Mouse (Mus musculus) heart, embryonic 12.5 days (tissue): ENCODE measurements around the gene Msi2. TPM values are rescaled to one million over a fixed set of nuclear protein-coding genes. Genes with fewer than 3 reads are reported as not detected.
A peak's percentile ranks its signal among the peaks of the same experiment; 100 is the strongest.

Experiments
- ATAC-seq: fragments of 200-750 bp; cut with Nextera tagmentation; 2 replicates; pipeline ENCODE4 v1.8.0; 2017; ENCODE audit warnings: moderate TSS enrichment, moderate library complexity; ENCODE audit not compliant: insufficient number of reproducible peaks, low FRiP score
- H3K27ac ChIP-seq: fragments of 300-500 bp; sonication (generic); 2 replicates; pipeline ENCODE4 v1.5.1; 2016; ENCODE audit warnings: mild to moderate bottlenecking, moderate library complexity; ENCODE audit not compliant: poor library complexity, severe bottlenecking
- H3K27me3 ChIP-seq: fragments of 300-500 bp; sonication (generic); replicated peaks from 2 replicates; pipeline ENCODE4 v1.6.1; 2016; ENCODE audit warnings: mild to moderate bottlenecking, moderate library complexity
- H3K36me3 ChIP-seq: fragments of 300-500 bp; sonication (generic); 2 replicates; pipeline ENCODE4 v1.6.1; 2016; ENCODE audit warnings: mild to moderate bottlenecking, moderate library complexity
- H3K4me1 ChIP-seq: fragments of 300-500 bp; sonication (generic); replicated peaks from 2 replicates; pipeline ENCODE4 v1.6.1; 2016; ENCODE audit warnings: mild to moderate bottlenecking
- H3K4me2 ChIP-seq: fragments of 300-500 bp; sonication (generic); 2 replicates; pipeline ENCODE4 v1.6.1; 2016; ENCODE audit warnings: mild to moderate bottlenecking, moderate library complexity
- H3K4me3 ChIP-seq: fragments of 300-500 bp; sonication (generic); 2 replicates; pipeline ENCODE4 v1.5.1; 2016; ENCODE audit warnings: mild to moderate bottlenecking
- H3K9ac ChIP-seq: fragments of 300-500 bp; sonication (generic); 2 replicates; pipeline ENCODE4 v1.6.1; 2016; ENCODE audit warnings: mild to moderate bottlenecking, moderate library complexity
- H3K9me3 ChIP-seq: fragments of 300-500 bp; sonication (generic); replicated peaks from 2 replicates; pipeline ENCODE4 v1.6.1; 2016; ENCODE audit warnings: mild to moderate bottlenecking, moderate library complexity
- WGBS: fragments of 180-500 bp; shearing (Covaris S2); methylation state at CpG from one replicate; pipeline ENCODE4 v1.1.7; 2016; 5-methylcytosine and 5-hydroxymethylcytosine counted together
- polyA plus RNA-seq: library from polyadenylated mRNA; unstranded; fragments of >200 nt; fragmentation: Nextera tagmentation; extraction: Ambion mirVana; gene quantifications from 2 replicates; pipeline ENCODE4 v1.2.1, GENCODE M21; 2016

The Msi2 gene
- polyA plus RNA-seq, 1 experiment from 2014 or later = 20.5 TPM

DNA sequence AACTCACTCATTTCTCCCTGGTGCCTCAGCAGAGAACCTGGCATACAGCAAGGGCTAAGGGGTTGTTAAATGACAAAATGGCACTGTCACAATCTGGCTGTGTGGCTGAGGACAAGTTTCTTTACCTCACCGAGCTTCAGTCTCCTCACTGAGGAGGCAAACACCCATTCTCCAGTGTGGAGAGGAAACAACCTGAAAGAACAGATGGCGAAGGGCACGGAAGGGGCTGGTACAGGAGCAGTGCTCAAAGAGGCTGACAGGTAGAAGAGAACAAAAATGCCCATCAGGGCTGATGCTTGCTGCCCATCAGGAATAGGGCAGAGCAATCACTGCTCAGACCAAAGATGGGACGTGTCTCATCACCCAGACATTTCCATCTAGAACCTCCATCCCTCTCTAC, 208.8 kb downstream of the Msi2 start:
- H3K4me2 ChIP-seq = no peak overlapping the region
- H3K36me3 ChIP-seq = peaks cover 4% of the 10 kb centered on the region
- no peak overlapping the region for H3K4me3 ChIP-seq
- no peak overlapping the region for H3K27ac ChIP-seq
- no peak for ATAC-seq
- no peaks in the 10 kb centered on the region for H3K27me3 ChIP-seq
- no peaks in the 10 kb centered on the region for H3K9me3 ChIP-seq
- 87% methylated on average over 4 of the region's 4 CpGs for WGBS
- peaks cover 58% of the 10 kb centered on the region for H3K4me1 ChIP-seq
- no peak overlapping the region for H3K9ac ChIP-seq

DNA sequence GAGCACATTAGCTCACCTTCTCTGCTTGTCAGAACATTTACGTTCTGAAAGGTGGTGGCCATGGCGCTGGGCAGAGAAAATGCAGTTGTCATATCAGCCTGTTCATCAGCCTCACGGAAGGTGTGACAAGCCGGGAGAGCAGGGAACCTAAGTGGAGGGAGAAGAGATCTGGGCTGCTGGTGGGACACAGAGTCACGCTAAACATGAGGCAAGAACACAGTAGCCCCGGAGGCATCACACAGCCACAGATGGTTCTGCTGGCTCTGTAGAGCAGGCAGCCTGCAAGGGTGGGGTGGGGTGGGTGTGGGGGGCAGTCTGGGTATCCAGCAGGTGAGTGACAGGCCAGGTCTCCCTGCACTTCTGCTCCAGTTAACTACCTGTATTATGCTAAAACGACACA, 210.2 kb downstream of the Msi2 start:
- Histone ChIP-seq H3K36me3 (peaks cover 4% of the 10 kb centered on the region), H3K27ac (0 out of 2 replicates have a peak overlapping the region, but pooled peaks have one; percentile 0), H3K9me3 (no peaks in the 10 kb centered on the region), H3K27me3 (no peaks in the 10 kb centered on the region), H3K4me3 (no peak overlapping the region), H3K4me1 (peaks cover 48% of the 10 kb centered on the region), H3K9ac (no peak overlapping the region; the same call in 1 of the 2 replicates), H3K4me2 (no peak overlapping the region)
- WGBS = 74% methylated on average over 7 of the region's 7 CpGs
- ATAC-seq = no peak

DNA sequence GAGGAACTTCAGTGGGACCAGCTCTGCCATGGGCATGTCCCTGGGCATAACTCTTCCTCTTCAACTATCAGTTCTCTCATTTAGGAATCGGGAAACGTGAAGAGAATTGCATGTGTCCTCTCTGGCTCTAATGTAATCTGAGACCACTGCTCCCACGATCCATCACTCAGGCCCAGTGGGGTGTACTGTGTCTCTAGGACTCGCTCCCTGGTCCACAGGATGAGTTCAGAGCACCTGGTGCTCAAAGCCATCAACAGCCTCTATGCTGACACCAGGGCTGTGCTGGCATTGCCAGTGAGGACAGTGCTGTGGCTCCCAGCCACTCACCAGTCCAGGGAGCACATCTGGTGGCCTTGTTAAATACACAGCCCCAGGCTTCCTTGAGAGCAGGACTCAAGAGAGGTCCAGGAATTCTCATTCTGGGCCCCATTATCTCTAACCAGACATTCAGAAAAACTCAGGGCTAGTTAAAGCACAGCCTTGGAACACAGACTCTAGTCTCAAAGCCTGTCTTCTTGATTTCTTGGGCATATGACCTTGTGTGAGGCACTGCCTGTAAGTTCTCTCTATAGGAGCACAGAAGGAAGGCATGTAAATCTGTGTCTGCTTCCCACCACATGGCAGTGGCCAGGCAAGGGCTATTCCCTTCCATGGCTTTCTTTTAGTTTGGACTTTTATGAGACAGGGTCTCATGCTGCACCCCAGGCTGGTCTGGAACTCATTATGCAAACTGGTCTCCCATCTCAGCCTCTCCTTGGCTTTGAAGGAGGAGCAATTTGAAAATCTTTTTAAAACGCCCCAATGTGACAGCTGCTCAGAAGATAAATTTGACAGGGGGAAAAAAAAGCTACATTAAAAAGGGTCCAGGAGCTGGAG, 211.5 kb downstream of the Msi2 start:
- H3K27me3 ChIP-seq = no peaks in the 10 kb centered on the region
- H3K9me3 ChIP-seq = no peaks in the 10 kb centered on the region
- no peak for ATAC-seq
- H3K4me2 ChIP-seq = no peak overlapping the region
- H3K4me1 ChIP-seq = peaks cover 47% of the 10 kb centered on the region
- peaks cover 4% of the 10 kb centered on the region for H3K36me3 ChIP-seq
- H3K27ac ChIP-seq = 0 out of 2 replicates have a peak overlapping the region, but pooled peaks have one; percentile 9
- WGBS = 62% methylated on average over 5 of the region's 5 CpGs
- H3K4me3 ChIP-seq = no peak overlapping the region
- no peak overlapping the region for H3K9ac ChIP-seq

DNA sequence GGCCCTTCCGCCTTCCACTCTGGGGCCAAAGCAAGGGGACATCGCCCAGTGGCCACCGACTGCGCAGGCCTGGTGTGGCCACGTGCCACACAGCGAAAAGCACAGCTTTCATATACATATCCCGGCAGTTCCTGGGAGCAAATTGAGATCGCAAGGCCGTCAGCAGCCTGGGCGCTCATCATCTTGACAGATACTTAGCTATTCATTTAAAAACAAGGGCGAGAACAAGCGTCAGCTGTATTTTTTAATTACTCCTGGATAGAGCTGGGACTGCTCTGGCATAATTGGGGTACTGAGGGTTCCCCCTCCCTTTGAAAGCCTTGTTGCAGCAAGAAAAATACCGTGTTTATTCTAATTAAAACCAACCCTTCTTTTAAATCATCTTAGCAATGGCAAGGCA, 212.2 kb downstream of the Msi2 start:
- Histone ChIP-seq H3K9me3 (no peaks in the 10 kb centered on the region), H3K4me2 (no peak overlapping the region), H3K36me3 (peaks cover 4% of the 10 kb centered on the region), H3K27ac (no peak overlapping the region), H3K4me1 (peaks cover 51% of the 10 kb centered on the region), H3K27me3 (no peaks in the 10 kb centered on the region), H3K4me3 (no peak overlapping the region), H3K9ac (no peak overlapping the region)
- ATAC-seq = no peak
- 94% methylated on average over 13 of the region's 13 CpGs for WGBS

DNA sequence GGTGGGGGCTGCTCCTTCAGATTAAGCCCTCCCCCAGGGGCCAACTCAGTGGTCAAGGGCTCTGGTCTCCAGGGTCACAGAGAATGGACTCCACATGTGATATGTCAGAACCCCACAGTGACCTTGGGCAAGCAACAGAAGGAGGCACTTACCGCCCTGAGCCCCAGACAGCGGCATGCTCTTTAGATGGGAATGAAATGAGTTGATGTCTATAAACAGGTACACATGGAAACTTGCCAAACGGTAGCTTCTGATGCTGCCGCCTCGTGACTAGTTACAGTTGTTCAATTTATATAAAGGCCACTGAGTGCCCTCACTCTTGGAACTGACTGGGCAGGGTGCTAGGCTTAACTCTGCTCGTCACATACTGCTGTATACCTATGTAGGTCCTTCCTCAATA, 215.7 kb downstream of the Msi2 start:
- 34% methylated on average over 6 of the region's 6 CpGs for WGBS
- ATAC-seq = 0 out of 2 replicates have a peak, but pooled peaks have one; percentile 19
- H3K27ac ChIP-seq = peak overlapping the region; percentile 88
- no peaks in the 10 kb centered on the region for H3K27me3 ChIP-seq
- H3K36me3 ChIP-seq = no peaks in the 10 kb centered on the region
- no peak overlapping the region; the same call in 1 of the 2 replicates for H3K4me2 ChIP-seq
- no peaks in the 10 kb centered on the region for H3K9me3 ChIP-seq
- H3K4me1 ChIP-seq = peaks cover 53% of the 10 kb centered on the region
- H3K9ac ChIP-seq = no peak overlapping the region
- H3K4me3 ChIP-seq = no peak overlapping the region

DNA sequence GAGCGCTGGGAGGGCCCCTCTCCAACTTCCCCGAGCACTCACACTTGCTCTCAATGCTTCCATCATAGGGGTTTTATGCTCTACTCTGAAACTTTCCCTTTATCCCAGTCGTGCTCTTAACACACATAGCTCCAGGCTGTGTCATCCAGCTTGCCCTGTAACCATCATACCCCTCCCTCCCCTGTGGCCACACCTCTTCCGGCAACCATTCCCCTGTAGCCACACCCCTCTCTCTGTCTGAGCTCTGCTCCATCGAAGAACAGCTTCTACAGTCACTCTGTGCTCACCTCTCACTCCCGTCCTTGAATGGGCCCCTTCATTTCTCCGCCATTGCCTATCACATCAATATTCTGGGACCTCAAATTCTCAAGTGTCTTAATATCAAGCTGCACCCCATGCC, 219.8 kb downstream of the Msi2 start:
- H3K9ac ChIP-seq = no peak overlapping the region
- 0 out of 2 replicates have a peak, but pooled peaks cover 8% of the 10 kb centered on the region for H3K36me3 ChIP-seq
- ATAC-seq = peak; percentile 56; the same call in 1 of the 2 replicates
- H3K4me3 ChIP-seq = no peak overlapping the region
- H3K27ac ChIP-seq = peak overlapping the region; percentile 60
- H3K4me1 ChIP-seq = peaks cover 62% of the 10 kb centered on the region
- H3K4me2 ChIP-seq = no peak overlapping the region
- no peaks in the 10 kb centered on the region for H3K27me3 ChIP-seq
- 53% methylated on average over 7 of the region's 7 CpGs for WGBS
- H3K9me3 ChIP-seq = no peaks in the 10 kb centered on the region

DNA sequence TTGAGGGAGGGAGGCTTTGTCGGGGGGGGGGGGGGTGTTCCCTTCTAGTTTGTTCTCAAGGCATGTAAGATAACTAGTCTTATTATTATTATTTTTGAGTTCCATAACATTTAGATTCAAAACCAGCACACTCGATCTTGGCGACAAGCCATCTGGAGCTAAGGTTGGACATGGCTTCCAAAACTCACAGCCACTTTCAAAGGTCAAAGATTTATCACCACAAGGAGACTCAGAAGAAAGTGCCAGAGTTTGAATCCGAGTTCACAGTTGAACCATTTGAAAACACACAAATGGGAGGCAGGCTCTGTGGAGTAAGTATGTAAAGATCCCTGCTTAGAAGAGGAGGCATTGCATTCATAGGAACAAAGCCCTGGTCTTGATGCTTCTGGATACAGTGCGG, 221.9 kb downstream of the Msi2 start:
- H3K9me3 ChIP-seq = no peaks in the 10 kb centered on the region
- no peak overlapping the region for H3K27ac ChIP-seq
- no peak overlapping the region for H3K4me2 ChIP-seq
- peaks cover 64% of the 10 kb centered on the region for H3K4me1 ChIP-seq
- H3K27me3 ChIP-seq = no peaks in the 10 kb centered on the region
- no peak overlapping the region for H3K9ac ChIP-seq
- WGBS = 81% methylated on average over 5 of the region's 5 CpGs
- H3K36me3 ChIP-seq = 0 out of 2 replicates have a peak, but pooled peaks cover 8% of the 10 kb centered on the region
- no peak overlapping the region for H3K4me3 ChIP-seq
- no peak for ATAC-seq

DNA sequence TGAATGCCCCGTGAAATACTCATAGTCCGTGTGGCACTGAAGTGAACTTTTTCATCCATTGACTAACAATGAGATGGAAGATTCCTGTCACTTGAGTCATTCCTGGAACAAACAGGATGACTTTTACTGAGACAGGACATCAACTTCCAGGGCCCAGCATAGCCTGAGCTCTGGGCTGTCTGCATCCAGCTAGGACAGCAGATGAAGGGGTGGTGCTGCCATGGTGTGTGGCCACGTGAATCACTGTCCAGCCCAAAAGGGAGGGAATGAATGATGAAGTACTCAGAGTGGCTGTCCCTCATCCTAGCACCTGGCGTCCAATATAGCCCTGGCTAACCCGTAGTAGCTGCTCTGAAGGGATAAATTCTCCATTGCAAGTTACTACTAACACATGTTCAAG, 222.6 kb downstream of the Msi2 start:
- ATAC-seq = no peak
- Histone ChIP-seq H3K27ac (no peak overlapping the region), H3K4me1 (peaks cover 68% of the 10 kb centered on the region), H3K27me3 (no peaks in the 10 kb centered on the region), H3K4me3 (no peak overlapping the region), H3K4me2 (no peak overlapping the region), H3K9ac (no peak overlapping the region), H3K9me3 (no peaks in the 10 kb centered on the region), H3K36me3 (0 out of 2 replicates have a peak, but pooled peaks cover 8% of the 10 kb centered on the region)
- WGBS = 77% methylated on average over 5 of the region's 5 CpGs

DNA sequence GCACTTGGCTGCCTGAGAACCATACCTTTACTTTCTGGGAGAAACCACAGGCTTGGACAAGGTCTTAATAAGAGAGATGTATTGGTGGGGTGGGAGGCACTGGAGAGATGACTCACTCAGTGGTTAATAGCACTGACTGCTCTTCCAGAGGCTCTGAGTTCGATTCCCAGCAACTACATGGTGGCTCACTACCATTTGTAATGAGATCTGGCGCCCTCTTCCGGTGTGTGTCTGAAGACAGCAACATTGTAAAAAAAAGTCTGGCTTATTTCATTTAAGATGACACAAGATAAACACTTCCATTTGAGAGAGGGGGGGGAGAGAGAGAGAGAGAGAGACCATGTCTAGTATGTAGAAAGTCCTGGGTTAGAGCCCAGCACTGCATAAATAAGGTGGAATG, 223.3 kb downstream of the Msi2 start:
- Histone ChIP-seq H3K36me3 (0 out of 2 replicates have a peak, but pooled peaks cover 8% of the 10 kb centered on the region), H3K4me2 (no peak overlapping the region), H3K27ac (no peak overlapping the region), H3K4me3 (no peak overlapping the region), H3K9me3 (no peaks in the 10 kb centered on the region), H3K9ac (no peak overlapping the region), H3K4me1 (peaks cover 75% of the 10 kb centered on the region), H3K27me3 (no peaks in the 10 kb centered on the region)
- ATAC-seq = no peak
- WGBS = 76% methylated on average over 3 of the region's 3 CpGs

DNA sequence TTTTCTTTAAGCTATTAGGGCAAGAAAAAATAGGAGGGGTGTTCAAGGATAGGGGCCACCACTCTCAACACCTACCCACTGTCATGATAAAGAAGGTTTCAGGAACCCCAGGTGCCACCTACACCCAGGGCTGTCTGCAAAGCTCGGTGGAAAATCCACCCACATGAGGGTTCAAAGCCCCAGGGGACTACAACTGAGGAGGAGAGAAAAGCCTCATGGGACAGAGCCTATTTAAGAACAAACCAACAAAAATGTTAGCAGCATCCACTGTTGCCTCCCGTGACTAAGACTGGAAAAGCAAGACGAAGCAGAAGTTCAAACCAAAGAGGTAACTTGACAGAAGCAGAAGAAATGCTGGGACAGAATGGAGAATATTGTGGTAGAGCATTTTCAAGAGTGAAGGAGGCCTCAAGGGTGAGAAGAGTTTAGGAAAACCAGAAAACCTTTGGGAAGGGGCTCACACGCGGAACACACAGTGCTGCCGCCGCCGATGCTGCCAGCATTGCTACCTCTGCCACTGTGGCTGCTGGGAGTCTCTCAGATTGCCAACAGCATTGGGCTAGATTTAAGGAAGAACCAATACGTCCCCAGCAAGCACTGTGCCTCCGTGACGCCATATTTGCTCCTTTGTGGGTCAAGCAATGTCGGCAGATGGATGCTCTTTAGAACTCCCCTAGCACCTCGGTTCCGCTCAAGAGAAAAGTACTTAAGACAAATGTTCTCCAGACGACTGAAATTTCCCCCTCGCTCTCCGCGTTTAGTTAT, 224.3 kb downstream of the Msi2 start:
- Histone ChIP-seq H3K9me3 (no peaks in the 10 kb centered on the region), H3K4me1 (peaks cover 81% of the 10 kb centered on the region), H3K9ac (no peak overlapping the region), H3K36me3 (0 out of 2 replicates have a peak, but pooled peaks cover 8% of the 10 kb centered on the region), H3K27ac (no peak overlapping the region), H3K27me3 (no peaks in the 10 kb centered on the region), H3K4me3 (no peak overlapping the region), H3K4me2 (no peak overlapping the region)
- ATAC-seq = no peak
- WGBS = 88% methylated on average over 18 of the region's 18 CpGs

DNA sequence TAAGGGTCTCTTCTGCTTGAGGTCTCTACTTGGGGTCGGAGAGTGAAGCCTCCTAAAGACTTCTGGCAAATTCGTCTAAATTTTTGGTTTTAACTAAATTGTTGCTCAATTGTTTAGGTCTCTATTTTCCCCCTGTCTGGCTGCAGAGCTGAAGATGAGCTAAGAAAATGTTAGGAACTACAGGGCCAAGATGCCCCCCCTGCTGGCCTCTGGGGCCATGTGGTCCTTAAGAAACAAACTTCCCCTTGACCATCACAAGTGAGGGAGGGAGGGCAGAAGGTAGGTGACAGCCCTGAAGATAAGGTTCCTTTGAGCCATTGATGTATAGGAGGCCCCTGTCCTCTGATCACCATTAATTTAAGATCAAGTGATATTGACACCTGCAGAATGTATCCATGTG, 225.7 kb downstream of the Msi2 start:
- no peaks in the 10 kb centered on the region for H3K9me3 ChIP-seq
- ATAC-seq = no peak
- peaks cover 8% of the 10 kb centered on the region; the same call in 1 of the 2 replicates for H3K36me3 ChIP-seq
- H3K4me1 ChIP-seq = peaks cover 79% of the 10 kb centered on the region
- H3K27me3 ChIP-seq = no peaks in the 10 kb centered on the region
- WGBS = 79% methylated on average over 2 of the region's 2 CpGs
- no peak overlapping the region for H3K27ac ChIP-seq
- no peak overlapping the region for H3K9ac ChIP-seq
- no peak overlapping the region for H3K4me3 ChIP-seq
- H3K4me2 ChIP-seq = no peak overlapping the region
